Mouse (Mus musculus): ENCODE results near the gene Pakap. TPM values are rescaled to one million over a fixed set of nuclear protein-coding genes. Genes with fewer than 3 reads are reported as not detected.

Gene Pakap
- polyA plus RNA-seq, 1 experiment from 2014 or later = 4.7 TPM

GRCm38 (mm10) chr4:57730801-57731598, 163.0 kb downstream of the Pakap start:
- H3K27me3 ChIP-seq = no peaks in the 10 kb centered on the region
- H3K4me2 ChIP-seq = no peak overlapping the region
- H3K9ac ChIP-seq = no peak overlapping the region
- 85% methylated on average over 11 of the region's 11 CpGs for WGBS
- no peaks in the 10 kb centered on the region for H3K4me1 ChIP-seq
- H3K36me3 ChIP-seq (ENCODE audit: poor library complexity, severe bottlenecking) = no peaks in the 10 kb centered on the region
- H3K27ac ChIP-seq = no peak overlapping the region
- no peak for ATAC-seq
- H3K9me3 ChIP-seq (replicated peaks) = no peaks in the 10 kb centered on the region
- no peak overlapping the region for H3K4me3 ChIP-seq

GRCm38 (mm10) chr4:57732351-57732750, 164.4 kb downstream of the Pakap start:
- no peak overlapping the region for H3K4me2 ChIP-seq
- H3K4me1 ChIP-seq = no peaks in the 10 kb centered on the region
- no peaks in the 10 kb centered on the region for H3K27me3 ChIP-seq
- no peak overlapping the region for H3K27ac ChIP-seq
- ATAC-seq = no peak
- H3K4me3 ChIP-seq = no peak overlapping the region
- H3K36me3 ChIP-seq (ENCODE audit: poor library complexity, severe bottlenecking) = no peaks in the 10 kb centered on the region
- no peaks in the 10 kb centered on the region for H3K9me3 ChIP-seq (replicated peaks)
- 82% methylated on average over 5 of the region's 5 CpGs for WGBS
- no peak overlapping the region for H3K9ac ChIP-seq

GRCm38 (mm10) chr4:57733445-57733844, 165.5 kb downstream of the Pakap start:
- Histone ChIP-seq H3K36me3 (ENCODE audit: poor library complexity, severe bottlenecking) (no peaks in the 10 kb centered on the region), H3K9ac (no peak overlapping the region), H3K27ac (no peak overlapping the region), H3K4me2 (no peak overlapping the region), H3K4me1 (peaks cover 2% of the 10 kb centered on the region), H3K27me3 (no peaks in the 10 kb centered on the region), H3K4me3 (no peak overlapping the region), H3K9me3 (replicated peaks) (0 out of 2 replicates have a peak, but pooled peaks cover 3% of the 10 kb centered on the region)
- 79% methylated on average over 3 of the region's 3 CpGs for WGBS
- ATAC-seq = no peak

GRCm38 (mm10) chr4:57735426-57735825, 167.4 kb downstream of the Pakap start:
- H3K9me3 ChIP-seq (replicated peaks) = 0 out of 2 replicates have a peak, but pooled peaks cover 3% of the 10 kb centered on the region
- WGBS = 89% methylated on average over 5 of the region's 5 CpGs
- H3K4me2 ChIP-seq = no peak overlapping the region
- no peaks in the 10 kb centered on the region for H3K36me3 ChIP-seq (ENCODE audit: poor library complexity, severe bottlenecking)
- no peak for ATAC-seq
- H3K27ac ChIP-seq = no peak overlapping the region
- no peak overlapping the region for H3K9ac ChIP-seq
- H3K4me3 ChIP-seq = no peak overlapping the region
- H3K27me3 ChIP-seq = no peaks in the 10 kb centered on the region
- peaks cover 13% of the 10 kb centered on the region for H3K4me1 ChIP-seq

- Histone ChIP-seq H3K4me1 (peaks cover 13% of the 10 kb centered on the region), H3K27ac (peak overlapping the region; percentile 48), H3K9me3 (replicated peaks) (0 out of 2 replicates have a peak, but pooled peaks cover 3% of the 10 kb centered on the region), H3K4me2 (no peak overlapping the region), H3K27me3 (no peaks in the 10 kb centered on the region), H3K9ac (no peak overlapping the region), H3K4me3 (no peak overlapping the region), H3K36me3 (ENCODE audit: poor library complexity, severe bottlenecking) (no peaks in the 10 kb centered on the region)
- no peak for ATAC-seq
- 9% methylated on average over 8 of the region's 8 CpGs for WGBS
Observed at GRCm38 (mm10) chr4:57738856-57739552, 171.0 kb downstream of the Pakap start.

- peaks cover 11% of the 10 kb centered on the region for H3K4me1 ChIP-seq
Observed at GRCm38 (mm10) chr4:57743325-57743929, 175.4 kb downstream of the Pakap start.

GRCm38 (mm10) chr4:57750651-57751050, 182.7 kb downstream of the Pakap start:
- no peak for ATAC-seq
- WGBS = 83% methylated on average over 4 of the region's 4 CpGs
- H3K27me3 ChIP-seq = no peaks in the 10 kb centered on the region

More at GRCm38 (mm10) chr4:57743325-57743929, 175.4 kb downstream of the Pakap start:
- 87% methylated on average over 11 of the region's 11 CpGs for WGBS
- H3K27ac ChIP-seq = no peak overlapping the region
- no peak overlapping the region for H3K4me2 ChIP-seq
- ATAC-seq = no peak
- no peaks in the 10 kb centered on the region for H3K36me3 ChIP-seq (ENCODE audit: poor library complexity, severe bottlenecking)
- no peak overlapping the region for H3K9ac ChIP-seq
- no peak overlapping the region for H3K4me3 ChIP-seq
- no peaks in the 10 kb centered on the region for H3K27me3 ChIP-seq
- peaks cover 4% of the 10 kb centered on the region; the same call in 1 of the 2 replicates for H3K9me3 ChIP-seq (replicated peaks)

GRCm38 (mm10) chr4:57751054-57751453, 183.1 kb downstream of the Pakap start:
- Histone ChIP-seq H3K36me3 (ENCODE audit: poor library complexity, severe bottlenecking) (no peaks in the 10 kb centered on the region), H3K4me1 (no peaks in the 10 kb centered on the region), H3K27ac (no peak overlapping the region), H3K27me3 (no peaks in the 10 kb centered on the region), H3K9me3 (replicated peaks) (no peaks in the 10 kb centered on the region), H3K4me3 (no peak overlapping the region), H3K4me2 (no peak overlapping the region), H3K9ac (no peak overlapping the region)
- 59% methylated on average over 4 of the region's 4 CpGs for WGBS
- ATAC-seq = no peak

More at GRCm38 (mm10) chr4:57750651-57751050, 182.7 kb downstream of the Pakap start:
- no peak overlapping the region for H3K27ac ChIP-seq
- H3K4me2 ChIP-seq = no peak overlapping the region
- no peaks in the 10 kb centered on the region for H3K4me1 ChIP-seq
- H3K36me3 ChIP-seq (ENCODE audit: poor library complexity, severe bottlenecking) = no peaks in the 10 kb centered on the region
- H3K9ac ChIP-seq = no peak overlapping the region
- peaks cover 2% of the 10 kb centered on the region; the same call in 1 of the 2 replicates for H3K9me3 ChIP-seq (replicated peaks)
- no peak overlapping the region for H3K4me3 ChIP-seq

GRCm38 (mm10) chr4:57751566-57751965, 183.6 kb downstream of the Pakap start:
- Histone ChIP-seq H3K27ac (no peak overlapping the region), H3K36me3 (ENCODE audit: poor library complexity, severe bottlenecking) (no peaks in the 10 kb centered on the region), H3K9me3 (replicated peaks) (no peaks in the 10 kb centered on the region), H3K4me2 (no peak overlapping the region), H3K9ac (no peak overlapping the region), H3K4me3 (no peak overlapping the region), H3K27me3 (no peaks in the 10 kb centered on the region), H3K4me1 (no peaks in the 10 kb centered on the region)
- no peak for ATAC-seq
- WGBS = 93% methylated on average over 11 of the region's 11 CpGs

GRCm38 (mm10) chr4:57755085-57755484, 187.1 kb downstream of the Pakap start:
- WGBS = 91% methylated on average over 11 of the region's 11 CpGs

GRCm38 (mm10) chr4:57757997-57758396, 190.0 kb downstream of the Pakap start:
- 77% methylated on average over 11 of the region's 11 CpGs for WGBS

More at GRCm38 (mm10) chr4:57755085-57755484, 187.1 kb downstream of the Pakap start:
- Histone ChIP-seq H3K4me2 (no peak overlapping the region), H3K36me3 (ENCODE audit: poor library complexity, severe bottlenecking) (no peaks in the 10 kb centered on the region), H3K9ac (no peak overlapping the region), H3K9me3 (replicated peaks) (no peaks in the 10 kb centered on the region), H3K27ac (no peak overlapping the region), H3K27me3 (no peaks in the 10 kb centered on the region), H3K4me3 (no peak overlapping the region), H3K4me1 (no peaks in the 10 kb centered on the region)
- ATAC-seq = no peak

GRCm38 (mm10) chr4:57762424-57762823, 194.4 kb downstream of the Pakap start:
- H3K4me3 ChIP-seq = no peak overlapping the region
- H3K27me3 ChIP-seq = no peaks in the 10 kb centered on the region
- H3K9me3 ChIP-seq (replicated peaks) = no peaks in the 10 kb centered on the region
- ATAC-seq = no peak
- no peak overlapping the region for H3K4me2 ChIP-seq
- no peaks in the 10 kb centered on the region for H3K36me3 ChIP-seq (ENCODE audit: poor library complexity, severe bottlenecking)
- H3K27ac ChIP-seq = no peak overlapping the region
- H3K9ac ChIP-seq = no peak overlapping the region
- 64% methylated on average over 7 of the region's 7 CpGs for WGBS
- no peaks in the 10 kb centered on the region for H3K4me1 ChIP-seq

More at GRCm38 (mm10) chr4:57757997-57758396, 190.0 kb downstream of the Pakap start:
- Histone ChIP-seq H3K9me3 (replicated peaks) (no peaks in the 10 kb centered on the region), H3K4me2 (no peak overlapping the region), H3K27ac (no peak overlapping the region), H3K36me3 (ENCODE audit: poor library complexity, severe bottlenecking) (no peaks in the 10 kb centered on the region), H3K27me3 (no peaks in the 10 kb centered on the region), H3K4me3 (no peak overlapping the region), H3K4me1 (no peaks in the 10 kb centered on the region), H3K9ac (no peak overlapping the region)
- no peak for ATAC-seq

All from forebrain, embryonic 13.5 days (tissue).